In genomic region chr13:31172580-31172979, GRCm38 (mm10) we compare ENCODE assay signal across 20 mouse cellular contexts.
"Had no signal": no experiment of that assay in that cellular context is flagged by ENCODE, and none has a peak within 500 bp of the region (broad histone marks: within the 10 kb centered on the region; RNA-seq: fewer than 3 reads in every experiment).

No protein-coding gene starts in this region.

- H3K9ac ChIP-seq: liver, embryonic 13.5 days; liver, embryonic 15.5 days; liver, postnatal 0 days; lung, embryonic 15.5 days; midbrain, embryonic 13.5 days; midbrain, embryonic 15.5 days; neural tube, embryonic 12.5 days had no signal

- ATAC-seq: liver, postnatal 0 days; lung, postnatal 0 days; midbrain, embryonic 13.5 days; midbrain, embryonic 15.5 days had no signal

- H3K36me3 ChIP-seq: liver, embryonic 13.5 days; liver, embryonic 15.5 days; lung, embryonic 15.5 days; midbrain, embryonic 13.5 days; midbrain, embryonic 15.5 days; neural tube, embryonic 12.5 days had no signal

- H3K9me3 ChIP-seq: liver, embryonic 13.5 days; liver, embryonic 15.5 days; lung, embryonic 15.5 days; megakaryocyte, embryonic 14.5 days; midbrain, embryonic 13.5 days; midbrain, embryonic 15.5 days; neural tube, embryonic 12.5 days had no signal

- DNase-seq: liver, embryonic 13.5 days; liver, postnatal 0 days; lung, adult 2 months; lung, postnatal 14 days; lung, postnatal 36 days; right cerebral cortex, postnatal 25 days; right cerebral cortex, postnatal 4 days; spleen, adult 18-20 months; thymus, adult 2 months; thymus, postnatal 25 days; thymus, postnatal 4 days had no signal

- H3K27ac ChIP-seq: liver, embryonic 13.5 days; liver, embryonic 15.5 days; lung, embryonic 15.5 days; macrophage; midbrain, embryonic 13.5 days; midbrain, embryonic 15.5 days; neural tube, embryonic 12.5 days had no signal

- H3K4me1 ChIP-seq: liver, embryonic 13.5 days; liver, embryonic 15.5 days; megakaryocyte, embryonic 14.5 days; midbrain, embryonic 13.5 days; midbrain, embryonic 15.5 days; neural tube, embryonic 12.5 days had no signal

- H3K4me3 ChIP-seq: liver, embryonic 13.5 days; liver, embryonic 15.5 days; lung, embryonic 15.5 days; megakaryocyte, embryonic 14.5 days; midbrain, embryonic 13.5 days; midbrain, embryonic 15.5 days; neural tube, embryonic 12.5 days had no signal

- H3K27me3 ChIP-seq: liver, embryonic 13.5 days; liver, embryonic 15.5 days; lung, embryonic 15.5 days; megakaryocyte, embryonic 14.5 days; midbrain, embryonic 13.5 days; midbrain, embryonic 15.5 days; neural tube, embryonic 12.5 days had no signal

- H3K4me2 ChIP-seq: liver, embryonic 13.5 days; liver, embryonic 15.5 days; lung, embryonic 15.5 days; midbrain, embryonic 11.5 days; midbrain, embryonic 13.5 days; midbrain, embryonic 15.5 days; neural tube, embryonic 12.5 days had no signal
